Mouse (Mus musculus): ENCODE measurements around the gene Dyrk1a.

Gene Dyrk1a

GRCm38 (mm10) chr16:94559782-94560181 is 10.0 kb upstream of the Dyrk1a start:
- no peak for DNase-seq (ENCODE audit: low spot score)

- no peak for DNase-seq (ENCODE audit: low spot score)
Observed at GRCm38 (mm10) chr16:94560618-94561017, 9.2 kb upstream of the Dyrk1a start.

GRCm38 (mm10) chr16:94566124-94566523 is 3.7 kb upstream of the Dyrk1a start:
- DNase-seq (ENCODE audit: low spot score), result no peak

- DNase-seq (ENCODE audit: low spot score), result no peak
Observed at GRCm38 (mm10) chr16:94566834-94567585, 2.8 kb upstream of the Dyrk1a start.

- DNase-seq (ENCODE audit: low spot score), result no peak
Observed at GRCm38 (mm10) chr16:94567751-94568150, 2.1 kb upstream of the Dyrk1a start.

GRCm38 (mm10) chr16:94568335-94569228 is 1.2 kb upstream of the Dyrk1a start:
- peak; percentile 77 for DNase-seq (ENCODE audit: low spot score)

GRCm38 (mm10) chr16:94570361-94571041 is 691 bp downstream of the Dyrk1a start:
- peak; percentile 41 for DNase-seq (ENCODE audit: low spot score)

GRCm38 (mm10) chr16:94571111-94571993 is 1.5 kb downstream of the Dyrk1a start:
- no peak for DNase-seq (ENCODE audit: low spot score)

GRCm38 (mm10) chr16:94572422-94572821 is 2.6 kb downstream of the Dyrk1a start:
- no peak for DNase-seq (ENCODE audit: low spot score)

- no peak for DNase-seq (ENCODE audit: low spot score)
Observed at GRCm38 (mm10) chr16:94574025-94574717, 4.4 kb downstream of the Dyrk1a start.

- DNase-seq (ENCODE audit: low spot score), result no peak
Observed at GRCm38 (mm10) chr16:94574718-94575094, 4.9 kb downstream of the Dyrk1a start.

- no peak for DNase-seq (ENCODE audit: low spot score)
Observed at GRCm38 (mm10) chr16:94575757-94576156, 5.9 kb downstream of the Dyrk1a start.

- no peak for DNase-seq (ENCODE audit: low spot score)
Observed at GRCm38 (mm10) chr16:94579348-94579747, 9.5 kb downstream of the Dyrk1a start.

- no peak for DNase-seq (ENCODE audit: low spot score)
Observed at GRCm38 (mm10) chr16:94580844-94581405, 11.1 kb downstream of the Dyrk1a start.

GRCm38 (mm10) chr16:94586349-94586990 is 16.7 kb downstream of the Dyrk1a start:
- DNase-seq (ENCODE audit: low spot score), result no peak

GRCm38 (mm10) chr16:94587461-94587860 is 17.7 kb downstream of the Dyrk1a start:
- no peak for DNase-seq (ENCODE audit: low spot score)

GRCm38 (mm10) chr16:94588171-94588570 is 18.4 kb downstream of the Dyrk1a start:
- no peak for DNase-seq (ENCODE audit: low spot score)

- DNase-seq (ENCODE audit: low spot score), result no peak
Observed at GRCm38 (mm10) chr16:94588974-94589373, 19.2 kb downstream of the Dyrk1a start.

GRCm38 (mm10) chr16:94589648-94590047 is 19.8 kb downstream of the Dyrk1a start:
- DNase-seq (ENCODE audit: low spot score), result no peak

- DNase-seq (ENCODE audit: low spot score), result no peak
Observed at GRCm38 (mm10) chr16:94590214-94590613, 20.4 kb downstream of the Dyrk1a start.

Measured in layer of hippocampus, adult 11-12 months (tissue).